Mouse (Mus musculus) cerebellum, adult 2 months (tissue): ENCODE data around the gene Hdc. TPM values are rescaled to one million over a fixed set of nuclear protein-coding genes. Genes with fewer than 3 reads are reported as not detected.

ENCODE experiments used
- DNase-seq, 2 experiments: peaks; one replicate each; pipeline ENCODE4 v3.0.0; 2021
- H3K27ac ChIP-seq: fragments of 200-500 bp; 2 replicates; pipeline ENCODE4 v1.5.1; 2012; ENCODE audit warnings: low read length, control low read depth, inconsistent platforms; ENCODE audit not compliant: insufficient read depth
- H3K27me3 ChIP-seq: fragments of 200-500 bp; 2 replicates; pipeline ENCODE4 v1.6.1; 2012; ENCODE audit warnings: inconsistent platforms, mild to moderate bottlenecking, low read length, moderate library complexity; ENCODE audit not compliant: control insufficient read depth, insufficient read depth
- H3K4me1 ChIP-seq: fragments of 200-500 bp; 2 replicates; pipeline ENCODE4 v1.6.1; 2011; ENCODE audit warnings: low read length; ENCODE audit not compliant: control insufficient read depth, insufficient read depth
- H3K4me3 ChIP-seq: fragments of 200-500 bp; replicated peaks from 2 replicates; pipeline ENCODE3; 2011; ENCODE audit warnings: mild to moderate bottlenecking, low read depth, low read length, control low read depth; ENCODE audit not compliant: insufficient read depth
- CTCF ChIP-seq: fragments of 200-500 bp; IDR thresholded peaks from 2 replicates; pipeline ENCODE4 v1.5.1; 2011; ENCODE audit warnings: low read depth, mild to moderate bottlenecking, control low read depth, low read length, moderate library complexity, borderline replicate concordance; ENCODE audit not compliant: insufficient read depth
- POLR2A ChIP-seq: fragments of 200-500 bp; IDR thresholded peaks from 2 replicates; pipeline ENCODE4 v1.6.1; 2011; ENCODE audit warnings: low read length, control low read depth, borderline replicate concordance; ENCODE audit not compliant: insufficient read depth
- WGBS: fragments of 180-500 bp; shearing (Covaris S2); methylation state at CpG from one replicate; pipeline ENCODE4 v1.1.7; 2018; 5-methylcytosine and 5-hydroxymethylcytosine counted together
- polyA plus RNA-seq: library from polyadenylated mRNA; depleted of rRNA; stranded (reverse); fragments of >200 nt; gene quantifications from 2 replicates; pipeline ENCODE4 v1.2.3, GENCODE M21; 2012

Gene Hdc
- polyA plus RNA-seq, 1 experiment: 6.6 TPM

- DNase-seq: no peak
- Histone ChIP-seq H3K4me3 (no peak overlapping the region), H3K4me1 (0 out of 2 replicates have a peak, but pooled peaks cover 2% of the 10 kb centered on the region), H3K27me3 (no peaks in the 10 kb centered on the region; the same call in 1 of the 2 replicates), H3K27ac (no peak overlapping the region)
- WGBS: 86% methylated on average over 5 of the region's 5 CpGs
- TF ChIP-seq POLR2A (no peak), CTCF (no peak)
Observed at GRCm38 (mm10) chr2:126555533-126555932, 63.6 kb downstream of the Hdc start.

- Histone ChIP-seq H3K4me3 (peak overlapping the region; percentile 39), H3K4me1 (0 out of 2 replicates have a peak, but pooled peaks cover 2% of the 10 kb centered on the region), H3K27ac (no peak overlapping the region), H3K27me3 (no peaks in the 10 kb centered on the region; the same call in 1 of the 2 replicates)
- DNase-seq: peak in 1 of 2 experiments; percentile 3
- WGBS: 3% methylated on average over 26 of the region's 26 CpGs
- TF ChIP-seq CTCF (no peak), POLR2A (no peak)
Observed at GRCm38 (mm10) chr2:126553291-126553639, 65.8 kb downstream of the Hdc start.

GRCm38 (mm10) chr2:126552357-126553290 lies 66.5 kb downstream of the Hdc start, which contains the start of gene Slc27a2:
TSS of gene Slc27a2 (plus strand) at chr2:126552407.
- WGBS: 2% methylated on average over 61 of the region's 61 CpGs
- Histone ChIP-seq H3K4me1 (0 out of 2 replicates have a peak, but pooled peaks cover 2% of the 10 kb centered on the region), H3K4me3 (peak within 1 kb of the TSS; percentile 39), H3K27me3 (no peaks in the 10 kb centered on the region; the same call in 1 of the 2 replicates), H3K27ac (no peak within 1 kb of the TSS)
- no peak for TF ChIP-seq POLR2A
- no peak for TF ChIP-seq CTCF
- DNase-seq: peak; percentile 5 to 20

GRCm38 (mm10) chr2:126551896-126552295 lies 67.2 kb downstream of the Hdc start:
- H3K4me1 ChIP-seq: 0 out of 2 replicates have a peak, but pooled peaks cover 2% of the 10 kb centered on the region
- TF ChIP-seq POLR2A: no peak
- TF ChIP-seq CTCF: no peak
- DNase-seq: no peak
- 40% methylated on average over 5 of the region's 5 CpGs for WGBS
- no peak overlapping the region for H3K4me3 ChIP-seq
- H3K27me3 ChIP-seq: no peaks in the 10 kb centered on the region; the same call in 1 of the 2 replicates
- no peak overlapping the region for H3K27ac ChIP-seq

GRCm38 (mm10) chr2:126551244-126551890 lies 67.7 kb downstream of the Hdc start:
- no peak for TF ChIP-seq CTCF
- no peak for TF ChIP-seq POLR2A
- 0 out of 2 replicates have a peak, but pooled peaks cover 2% of the 10 kb centered on the region for H3K4me1 ChIP-seq
- no peak overlapping the region for H3K4me3 ChIP-seq
- no peak overlapping the region for H3K27ac ChIP-seq
- 81% methylated on average over 8 of the region's 8 CpGs for WGBS
- H3K27me3 ChIP-seq: no peaks in the 10 kb centered on the region; the same call in 1 of the 2 replicates
- no peak for DNase-seq

GRCm38 (mm10) chr2:126549681-126550080 lies 69.4 kb downstream of the Hdc start:
- H3K4me1 ChIP-seq: 0 out of 2 replicates have a peak, but pooled peaks cover 2% of the 10 kb centered on the region
- no peak for DNase-seq
- TF ChIP-seq CTCF (no peak), POLR2A (no peak)
- H3K27ac ChIP-seq: no peak overlapping the region
- 80% methylated on average over 7 of the region's 7 CpGs for WGBS
- H3K4me3 ChIP-seq: no peak overlapping the region
- H3K27me3 ChIP-seq: no peaks in the 10 kb centered on the region; the same call in 1 of the 2 replicates

- no peak for DNase-seq
- H3K4me3 ChIP-seq: no peak overlapping the region
- no peak for TF ChIP-seq CTCF
- TF ChIP-seq POLR2A: no peak
- H3K27ac ChIP-seq: no peak overlapping the region
- no peaks in the 10 kb centered on the region for H3K27me3 ChIP-seq
- no peaks in the 10 kb centered on the region for H3K4me1 ChIP-seq
- 86% methylated on average over 3 of the region's 3 CpGs for WGBS
Observed at GRCm38 (mm10) chr2:126546392-126546791, 72.7 kb downstream of the Hdc start.
